Mouse (Mus musculus): ENCODE measurements around the gene Zfp36l1.
A peak's percentile ranks its signal among the peaks of the same experiment; 100 is the strongest.

Zfp36l1 gene

GRCm38 (mm10) chr12:80131359-80132249, 18.8 kb upstream of the Zfp36l1 start:
- peak; percentile 57 for DNase-seq (ENCODE audit: low read depth, low spot score)

DNA sequence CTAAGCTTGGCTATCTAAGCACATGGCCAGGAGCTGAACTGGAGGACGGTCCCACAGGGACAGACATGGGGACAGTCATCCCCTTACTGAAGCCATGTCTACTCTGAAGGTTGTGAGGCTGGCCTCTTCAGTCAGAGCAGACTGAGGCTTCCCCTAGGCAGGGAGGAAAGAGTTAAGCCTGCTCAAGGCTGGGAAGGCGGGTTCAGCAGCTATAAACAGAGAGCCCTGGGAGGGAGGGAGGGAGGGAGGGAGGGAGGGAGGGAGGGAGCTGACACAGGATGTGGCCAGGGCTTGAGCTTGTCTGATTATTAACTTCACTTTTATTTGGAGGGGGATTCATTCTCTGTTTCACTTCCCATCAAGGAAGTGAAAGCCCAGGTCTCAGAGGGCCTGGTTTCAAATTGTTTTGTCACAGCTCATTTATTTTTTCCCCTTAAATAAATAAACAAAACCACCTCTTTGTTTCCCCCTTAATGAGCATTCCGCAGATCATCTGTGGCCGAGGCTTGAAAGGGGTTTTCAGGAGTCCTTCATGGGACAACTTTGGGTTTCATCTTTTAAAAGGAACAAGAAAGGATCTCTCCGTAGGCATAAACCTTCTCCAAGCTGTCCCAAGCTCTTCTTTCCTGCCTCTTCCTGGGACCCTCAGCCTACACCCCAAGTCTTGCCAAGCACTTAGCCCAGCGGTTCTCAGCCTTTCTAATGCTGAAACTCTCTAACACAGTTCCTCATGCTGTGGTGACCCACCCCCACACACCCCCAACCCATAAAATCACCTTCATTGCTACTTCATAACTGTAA, 17.9 kb upstream of the Zfp36l1 start:
- DNase-seq (ENCODE audit: low read depth, low spot score) = peak; percentile 79

- DNase-seq (ENCODE audit: low read depth, low spot score) = peak; percentile 72
Observed at GRCm38 (mm10) chr12:80129531-80129930, 16.7 kb upstream of the Zfp36l1 start.

- DNase-seq (ENCODE audit: low read depth, low spot score) = no peak
Observed at GRCm38 (mm10) chr12:80127191-80127762, 14.5 kb upstream of the Zfp36l1 start.

- no peak for DNase-seq (ENCODE audit: low read depth, low spot score)
Observed at GRCm38 (mm10) chr12:80125316-80125715, 12.5 kb upstream of the Zfp36l1 start.

DNA sequence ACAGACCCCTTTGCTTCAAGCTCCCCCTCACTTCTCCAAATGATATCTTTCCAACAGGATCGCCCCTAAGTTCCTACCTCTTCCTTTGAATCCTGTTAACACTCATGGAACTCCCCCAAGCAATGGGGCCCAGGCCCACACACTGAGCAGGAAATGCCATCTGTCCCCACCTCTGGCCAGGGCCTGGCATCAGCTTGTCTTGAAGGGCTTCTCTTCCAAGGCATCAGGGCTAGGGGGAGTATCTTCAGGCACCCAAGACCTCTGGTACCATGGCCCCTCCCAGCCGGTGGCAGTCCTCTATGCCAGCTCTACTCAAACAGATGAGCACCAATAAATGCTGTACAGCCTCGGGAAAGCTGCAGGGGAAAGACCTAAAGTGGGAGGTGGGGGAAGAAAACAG, 11.9 kb upstream of the Zfp36l1 start:
- no peak for DNase-seq (ENCODE audit: low read depth, low spot score)

DNA sequence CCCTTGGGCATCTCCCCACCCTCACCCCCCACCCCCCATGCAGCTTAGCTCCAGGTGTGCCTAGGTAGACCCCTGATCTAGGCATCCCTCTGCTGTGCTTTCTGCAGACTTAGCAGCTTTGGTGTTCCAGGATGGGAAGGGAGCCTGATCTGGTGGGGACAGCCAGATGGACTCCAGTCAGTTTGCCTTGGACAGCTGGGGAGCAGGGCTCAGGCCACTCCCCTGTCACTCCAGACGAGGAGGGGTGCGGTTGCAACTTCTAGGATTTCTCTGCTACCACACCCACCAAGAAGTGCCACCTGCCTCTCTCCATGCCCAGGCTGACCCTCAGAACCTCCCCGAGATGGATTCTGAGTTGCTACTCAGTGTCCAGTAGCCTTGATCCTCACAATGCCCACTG, 11.4 kb upstream of the Zfp36l1 start:
- DNase-seq (ENCODE audit: low read depth, low spot score) = no peak

- DNase-seq (ENCODE audit: low read depth, low spot score) = no peak
Observed at GRCm38 (mm10) chr12:80123227-80123803, 10.5 kb upstream of the Zfp36l1 start.

DNA sequence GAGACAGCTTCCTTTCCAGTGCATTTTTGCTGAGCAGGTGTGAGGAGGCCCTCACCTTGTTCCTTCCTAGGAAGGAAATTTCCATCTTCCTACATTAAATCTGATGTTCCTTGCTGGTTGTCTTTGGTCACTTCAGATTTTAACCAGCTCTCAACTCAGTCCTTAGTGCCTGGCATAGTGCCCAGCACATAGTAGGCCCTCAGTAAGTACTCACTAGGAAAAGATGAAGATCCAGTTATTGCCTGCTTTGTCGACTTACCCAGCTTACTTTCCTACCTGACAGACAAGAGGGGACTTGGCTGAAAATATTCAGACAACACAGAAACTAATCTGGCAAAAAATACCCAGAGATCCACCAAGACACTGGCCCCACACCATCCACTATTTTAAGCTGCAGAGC, 8.6 kb upstream of the Zfp36l1 start:
- no peak for DNase-seq (ENCODE audit: low read depth, low spot score)

DNA sequence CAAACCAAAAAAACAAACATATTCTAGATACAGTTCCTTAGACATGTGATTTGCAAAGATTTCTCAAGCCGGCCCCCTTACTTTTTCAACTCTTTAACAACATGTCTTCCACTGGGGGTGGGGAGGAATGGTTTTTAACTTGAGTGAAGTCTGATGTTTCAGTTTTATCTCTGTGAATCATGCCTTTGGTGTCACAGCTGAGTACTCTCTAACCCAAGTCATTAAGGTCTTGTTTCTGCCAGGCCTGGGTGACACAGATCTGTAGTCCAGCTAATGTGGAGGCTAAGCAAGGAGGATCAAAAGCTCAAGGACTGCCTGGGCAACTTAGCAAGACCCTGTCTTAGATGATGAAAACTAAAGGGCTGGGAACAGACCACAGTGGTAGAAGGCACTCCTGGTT, 5.8 kb upstream of the Zfp36l1 start:
- DNase-seq (ENCODE audit: low read depth, low spot score) = no peak

- DNase-seq (ENCODE audit: low read depth, low spot score) = peak; percentile 55
Observed at GRCm38 (mm10) chr12:80116206-80117112, 3.6 kb upstream of the Zfp36l1 start.

DNA sequence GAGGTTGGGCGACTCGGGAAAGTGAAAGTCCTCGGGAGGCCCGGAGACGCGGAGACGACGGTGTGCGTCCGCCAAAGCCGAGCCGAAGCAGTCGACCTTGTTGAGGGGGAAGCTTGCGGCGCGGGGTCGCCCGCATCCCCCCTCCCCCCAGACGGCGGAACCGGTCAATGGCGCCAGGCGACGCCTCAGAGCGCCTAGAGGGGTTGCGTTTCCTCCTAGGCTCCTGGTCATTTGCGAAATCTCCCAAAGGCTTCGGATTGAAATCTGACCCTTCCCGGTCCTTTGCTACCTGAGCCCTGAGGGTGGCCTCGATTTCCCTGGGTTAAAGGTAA, 3.0 kb upstream of the Zfp36l1 start:
- no peak for DNase-seq (ENCODE audit: low read depth, low spot score)

- DNase-seq (ENCODE audit: low read depth, low spot score) = peak; percentile 96
Observed at GRCm38 (mm10) chr12:80115142-80115862, 2.5 kb upstream of the Zfp36l1 start.

DNA sequence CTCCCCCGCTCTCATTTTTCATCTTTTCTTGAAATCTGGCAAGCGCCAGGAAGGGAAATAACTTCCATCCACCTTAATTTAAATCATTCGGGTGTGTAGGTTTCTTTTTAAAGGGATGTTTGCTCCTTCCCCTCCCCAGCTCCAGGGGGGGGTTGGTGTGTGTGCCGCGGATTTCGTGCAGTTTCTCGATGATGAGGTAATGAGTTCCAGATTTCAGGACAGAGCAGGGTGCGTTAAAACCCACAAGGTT, 2.0 kb upstream of the Zfp36l1 start:
- DNase-seq (ENCODE audit: low read depth, low spot score) = no peak

DNA sequence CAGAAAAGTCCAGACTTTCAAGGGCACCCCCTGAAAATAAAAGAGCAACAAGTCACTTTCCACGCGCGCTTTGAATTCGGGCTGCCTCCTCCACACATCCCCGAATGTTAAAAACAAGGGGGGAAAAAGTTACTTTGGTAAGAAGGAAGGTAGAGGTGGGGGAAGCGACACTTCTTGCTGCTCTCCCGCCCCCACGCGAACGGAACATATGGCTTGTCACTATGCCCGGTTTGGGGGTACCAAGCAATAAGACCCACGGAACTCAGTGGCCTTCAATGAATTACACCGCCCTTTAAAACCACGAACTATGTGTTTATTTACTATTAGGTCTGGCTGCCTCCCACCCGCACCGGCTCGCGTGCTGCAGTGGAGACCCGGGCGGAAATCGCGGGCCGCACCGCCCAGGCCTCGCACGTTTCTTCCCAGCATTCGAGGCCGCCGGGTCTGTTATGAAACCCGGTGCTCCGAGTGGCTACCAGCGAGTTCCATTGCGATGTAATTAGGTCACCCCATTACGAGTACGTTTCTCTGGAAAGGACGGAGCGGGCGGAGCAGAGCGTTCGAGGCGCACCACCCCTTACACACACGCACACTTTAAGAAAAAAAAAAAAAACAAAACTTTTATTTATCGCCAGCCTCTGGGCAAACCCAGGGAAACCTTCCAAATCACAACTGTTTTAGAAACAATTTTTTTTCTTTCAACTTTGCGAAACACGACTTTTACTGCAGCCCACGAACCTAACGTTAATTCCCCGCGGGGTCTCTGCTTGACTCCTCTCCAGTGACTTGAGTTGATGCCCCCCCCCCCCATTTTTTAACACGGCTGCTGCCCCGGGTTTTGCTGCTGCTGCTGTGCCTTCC, 1.4 kb upstream of the Zfp36l1 start:
- peak; percentile 87 for DNase-seq (ENCODE audit: low read depth, low spot score)

DNA sequence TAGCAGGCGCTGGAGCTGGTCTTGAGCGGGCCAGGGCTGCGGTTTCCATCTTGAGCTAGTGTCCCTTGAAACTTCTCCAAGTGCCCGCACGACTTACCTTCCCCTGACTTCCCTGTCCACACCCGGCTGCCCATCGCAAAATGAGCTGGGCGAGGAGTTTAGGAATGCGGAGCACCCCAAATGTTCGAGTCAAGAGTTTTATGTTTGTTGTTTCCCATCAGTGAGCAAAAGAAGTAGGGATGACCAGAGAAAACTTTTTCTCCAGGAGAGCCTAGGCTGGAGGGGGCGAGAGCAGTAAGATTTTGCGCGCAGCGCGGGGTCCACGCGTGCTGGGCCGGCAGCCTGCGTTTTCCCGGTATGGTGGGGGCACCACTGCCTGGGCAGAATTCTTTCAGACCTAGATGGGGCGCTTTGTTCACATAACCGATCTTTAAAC, 791 bp upstream of the Zfp36l1 start:
- DNase-seq (ENCODE audit: low read depth, low spot score) = no peak

- peak; percentile 59 for DNase-seq (ENCODE audit: low read depth, low spot score)
Observed at GRCm38 (mm10) chr12:80112071-80112660, 647 bp downstream of the Zfp36l1 start.

- peak; percentile 72 for DNase-seq (ENCODE audit: low read depth, low spot score)
Observed at GRCm38 (mm10) chr12:80111131-80112070, 1.4 kb downstream of the Zfp36l1 start.

Measured in CD4-positive, CD25-positive, alpha-beta regulatory T cell, adult 2 months (primary cell).